ENCODE assay signal across 7 mouse cellular contexts in the genomic region with DNA sequence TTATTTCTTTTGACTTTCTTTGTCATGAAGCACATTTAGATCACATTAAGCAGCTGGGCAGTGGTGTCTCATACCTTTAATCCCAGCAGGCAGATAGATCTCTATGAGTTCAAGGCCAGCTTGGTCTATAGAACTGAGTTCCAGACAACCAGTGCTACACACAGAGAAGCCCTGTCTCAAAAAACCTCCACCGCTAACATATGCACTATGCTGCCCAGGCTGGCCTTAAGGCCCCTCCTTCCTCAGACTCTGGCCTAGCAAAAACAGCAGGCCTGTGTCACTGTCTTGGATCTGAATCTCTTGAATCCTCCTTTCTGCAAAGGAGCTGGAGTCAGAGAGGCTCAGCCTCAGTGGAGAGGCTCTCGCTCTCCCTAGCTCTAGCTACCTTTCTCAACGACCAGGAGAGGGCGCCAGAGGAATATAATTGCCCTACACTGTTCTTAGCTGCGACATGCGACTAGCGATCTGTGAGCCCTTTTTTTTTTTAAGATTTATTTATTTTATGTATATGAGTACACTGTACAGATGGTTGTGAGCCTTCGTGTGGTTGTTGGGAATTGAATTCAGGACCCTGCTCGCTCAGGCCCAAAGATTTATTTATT. TPM values are rescaled to one million over a fixed set of nuclear protein-coding genes. Genes with fewer than 3 reads are reported as not detected.
DNase-seq lines count a peak whose midpoint lies in the region; ATAC-seq lines count a peak whose summit lies in the region.

No protein-coding gene starts in this region.

- H3K4me2 ChIP-seq in forebrain, embryonic 11.5 days (ENCODE audit: low read depth, low read length, severe bottlenecking), result no peak overlapping the region
- no peak overlapping the region for H3K4me2 ChIP-seq in hindbrain, embryonic 15.5 days

- no peak overlapping the region for H3K27ac ChIP-seq in forebrain, embryonic 11.5 days (ENCODE audit: low read depth, low read length)
- H3K27ac ChIP-seq in hindbrain, embryonic 15.5 days (replicated peaks), result no peak overlapping the region

- no peaks in the 10 kb centered on the region for H3K9me3 ChIP-seq in forebrain, embryonic 11.5 days (ENCODE audit: control insufficient read depth, low read length)
- H3K9me3 ChIP-seq in hindbrain, embryonic 15.5 days, result no peaks in the 10 kb centered on the region

- H3K9ac ChIP-seq in forebrain, embryonic 11.5 days (ENCODE audit: low read length), result no peak overlapping the region
- H3K9ac ChIP-seq in hindbrain, embryonic 15.5 days, result no peak overlapping the region

- 8% methylated on average over 9 of the region's 9 CpGs for WGBS in forebrain, embryonic 11.5 days
- 8% methylated on average over 9 of the region's 9 CpGs for WGBS in hindbrain, embryonic 15.5 days

- no peaks in the 10 kb centered on the region for H3K36me3 ChIP-seq in forebrain, embryonic 11.5 days (ENCODE audit: control insufficient read depth, insufficient read depth, low read length)
- H3K36me3 ChIP-seq in hindbrain, embryonic 15.5 days, result no peaks in the 10 kb centered on the region

- peak; percentile 96 for DNase-seq in NIH3T3 (ENCODE audit: low read depth)
- peak; percentile 96 for DNase-seq in c-Kit-positive CD71-negative TER-119-negative erythroid progenitor cells, embryonic 14.5 days (ENCODE audit: low read depth)
- peak; percentile 92 for DNase-seq in forebrain, embryonic 11.5 days (ENCODE audit: low spot score)
- peak; percentile 70 to 81 for DNase-seq in layer of hippocampus, postnatal 36 days
- DNase-seq in right cerebral cortex, postnatal 14 days, result peak; percentile 87

- H3K4me3 ChIP-seq in forebrain, embryonic 11.5 days (ENCODE audit: low read depth, low read length), result no peak overlapping the region
- H3K4me3 ChIP-seq in hindbrain, embryonic 15.5 days, result no peak overlapping the region

- no peaks in the 10 kb centered on the region for H3K27me3 ChIP-seq in forebrain, embryonic 11.5 days (ENCODE audit: control insufficient read depth, insufficient read depth, low read length)
- 0 out of 2 replicates have a peak, but pooled peaks cover 6% of the 10 kb centered on the region for H3K27me3 ChIP-seq in hindbrain, embryonic 15.5 days

- ATAC-seq in forebrain, embryonic 11.5 days (replicated peaks; ENCODE audit: low FRiP score), result peak; percentile 82
- peak; percentile 88; the same call in 1 of the 2 replicates for ATAC-seq in hindbrain, embryonic 15.5 days (ENCODE audit: low FRiP score, low read depth)
- peak; percentile 74 for ATAC-seq in megakaryocyte, adult 5-6 weeks (ENCODE audit: poor library complexity, severe bottlenecking)

- H3K4me1 ChIP-seq in forebrain, embryonic 11.5 days (replicated peaks; ENCODE audit: control insufficient read depth, insufficient read depth, low read length), result no peaks in the 10 kb centered on the region
- H3K4me1 ChIP-seq in hindbrain, embryonic 15.5 days (replicated peaks), result no peaks in the 10 kb centered on the region

RNA-seq across cellular contexts. Expression of a gene that starts 13.7 kb away (rescaled TPM):
- polyA plus RNA-seq in forebrain, embryonic 11.5 days (2014; fragmentation: Nextera tagmentation; extraction: Ambion mirVana), result not detected in 2 replicates
- not detected in 2 replicates for polyA plus RNA-seq in hindbrain, embryonic 15.5 days (2015; fragmentation: Nextera tagmentation; extraction: Ambion mirVana)
- total RNA-seq in layer of hippocampus, postnatal 36 days (2021), result not detected
- not detected in 2 replicates for total RNA-seq in megakaryocyte, adult 5-6 weeks (2015)
- not detected in 2 replicates for total RNA-seq in megakaryocyte, adult 5-6 weeks (2017)

RNA-seq across cellular contexts. Expression of a gene that starts 18.3 kb away (rescaled TPM):
- polyA plus RNA-seq in forebrain, embryonic 11.5 days (2014; fragmentation: Nextera tagmentation; extraction: Ambion mirVana), result 0.80 and 1.2 TPM in 2 replicates
- polyA plus RNA-seq in hindbrain, embryonic 15.5 days (2015; fragmentation: Nextera tagmentation; extraction: Ambion mirVana), result 0.38 and 0.57 TPM in 2 replicates
- under 1 TPM; 0.12 to 0.13 TPM for total RNA-seq in layer of hippocampus, postnatal 36 days (2021)
- 0.18 and 0.29 TPM in 2 replicates for total RNA-seq in megakaryocyte, adult 5-6 weeks (2015)
- total RNA-seq in megakaryocyte, adult 5-6 weeks (2017), result 0.12 and 0.22 TPM in 2 replicates

RNA-seq across cellular contexts. Expression of a gene that starts 21.5 kb away (rescaled TPM):
- polyA plus RNA-seq in forebrain, embryonic 11.5 days (2014; fragmentation: Nextera tagmentation; extraction: Ambion mirVana), result 27.0 and 27.9 TPM in 2 replicates
- polyA plus RNA-seq in hindbrain, embryonic 15.5 days (2015; fragmentation: Nextera tagmentation; extraction: Ambion mirVana), result 24.4 and 26.9 TPM in 2 replicates
- total RNA-seq in layer of hippocampus, postnatal 36 days (2021), result 10 to 100 TPM; 36.6 to 37.2 TPM
- total RNA-seq in megakaryocyte, adult 5-6 weeks (2015), result 14.6 and 21.2 TPM in 2 replicates
- total RNA-seq in megakaryocyte, adult 5-6 weeks (2017), result 13.7 and 15.7 TPM in 2 replicates

RNA-seq across cellular contexts. Expression of a gene that starts 24.0 kb away (rescaled TPM):
- 936 and 958 TPM in 2 replicates for polyA plus RNA-seq in forebrain, embryonic 11.5 days (2014; fragmentation: Nextera tagmentation; extraction: Ambion mirVana)
- 528 and 575 TPM in 2 replicates for polyA plus RNA-seq in hindbrain, embryonic 15.5 days (2015; fragmentation: Nextera tagmentation; extraction: Ambion mirVana)
- 100 to 1,000 TPM; 372 to 375 TPM for total RNA-seq in layer of hippocampus, postnatal 36 days (2021)
- total RNA-seq in megakaryocyte, adult 5-6 weeks (2015), result 1,249 and 1,272 TPM in 2 replicates
- 1,058 and 1,261 TPM in 2 replicates for total RNA-seq in megakaryocyte, adult 5-6 weeks (2017)

RNA-seq across cellular contexts. Expression of a gene that starts 34.4 kb away (rescaled TPM):
- 2.9 and 3.3 TPM in 2 replicates for polyA plus RNA-seq in forebrain, embryonic 11.5 days (2014; fragmentation: Nextera tagmentation; extraction: Ambion mirVana)
- polyA plus RNA-seq in hindbrain, embryonic 15.5 days (2015; fragmentation: Nextera tagmentation; extraction: Ambion mirVana), result 2.9 and 4.1 TPM in 2 replicates
- 10 to 100 TPM; 49.8 to 51.5 TPM for total RNA-seq in layer of hippocampus, postnatal 36 days (2021)
- total RNA-seq in megakaryocyte, adult 5-6 weeks (2015), result 3.3 and 4.1 TPM in 2 replicates
- 3.9 and 5.9 TPM in 2 replicates for total RNA-seq in megakaryocyte, adult 5-6 weeks (2017)
